Mouse (Mus musculus): ENCODE measurements around the gene Stk11. TPM values are rescaled to one million over a fixed set of nuclear protein-coding genes. Genes with fewer than 3 reads are reported as not detected.

The Stk11 gene
- total and polyA plus RNA-seq, 3 experiments: 47.4 to 94.9 (median 65.9) TPM

- H3K4me1 ChIP-seq (ENCODE audit: control insufficient read depth in 1 of 2, insufficient read depth in 2 of 2): peaks cover 12 to 26% of the 10 kb centered on the region in 2 experiments
- dilution Hi-C loops (cut with MboI; ENCODE audit: extremely low pct_ligation_motif_present, extremely low pct_unique_long_range_greater_than_20kb, low sequenced_read_pairs): no loop called here
Observed at GRCm38 (mm10) chr10:80135161-80135560, 19.6 kb downstream of the Stk11 start.

DNA sequence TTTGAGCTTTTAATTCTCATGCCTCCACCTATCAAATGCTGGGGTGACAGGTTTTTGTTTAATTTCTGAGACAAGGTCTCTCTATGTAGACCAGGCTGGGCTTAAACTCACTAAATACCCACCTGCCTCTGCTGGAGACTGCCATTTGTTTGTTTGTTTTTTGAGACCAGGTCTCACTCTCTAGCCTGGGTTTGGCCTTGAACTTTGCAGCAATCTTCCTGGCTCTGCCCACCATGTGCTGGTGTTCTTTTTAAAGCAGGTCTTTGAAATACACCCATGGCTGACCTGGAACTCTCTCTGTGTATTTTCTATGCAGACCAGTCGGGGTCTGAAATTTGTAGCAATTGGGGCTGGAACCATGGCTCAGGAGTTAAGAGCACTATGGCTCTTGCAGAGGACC lies 20.0 kb downstream of the Stk11 start:
- Histone ChIP-seq H3K4me1 (ENCODE audit: control insufficient read depth in 1 of 2, insufficient read depth in 2 of 2) (peaks cover 12 to 30% of the 10 kb centered on the region in 2 experiments), H3K9me3 (replicated peaks; ENCODE audit: low read length) (no peaks in the 10 kb centered on the region), H3K4me3 (replicated peaks in 1 of 3; ENCODE audit: low read depth in 2 of 3, low read length in 2 of 3, poor library complexity in 1 of 3) (no peak overlapping the region), H3K9ac (ENCODE audit: insufficient read depth, low read depth) (no peak overlapping the region), H3K36me3 (replicated peaks in 1 of 2; ENCODE audit: control insufficient read depth in 1 of 2, insufficient read depth in 1 of 2, low read length in 1 of 2) (peaks cover 22 to 35% of the 10 kb centered on the region in 2 experiments), H3K4me2 (ENCODE audit: insufficient read depth, low read depth, poor library complexity, severe bottlenecking) (no peak overlapping the region), H3K27ac (ENCODE audit: insufficient read depth, low read depth) (no peak overlapping the region), H3K79me2 (replicated peaks; ENCODE audit: control insufficient read depth, extremely low read depth, insufficient read depth, poor library complexity, severe bottlenecking) (no peaks in the 10 kb centered on the region), H3K27me3 (replicated peaks) (peaks cover 24% of the 10 kb centered on the region)
- no peak for DNase-seq (ENCODE audit: extremely low read depth)
- dilution Hi-C loops (cut with MboI; ENCODE audit: extremely low pct_ligation_motif_present, extremely low pct_unique_long_range_greater_than_20kb, low sequenced_read_pairs) (no loop called here), in situ Hi-C loops (cut with MboI; ENCODE audit: low pct_ligation_motif_present, low pct_unique_long_range_greater_than_20kb, low sequenced_read_pairs) (no loop called here)
- TF ChIP-seq SIN3A (IDR thresholded peaks at IDR 0.05; ENCODE audit: low read length): no peak
- no peak for TF ChIP-seq GABPA (IDR thresholded peaks at IDR 0.05; ENCODE audit: insufficient replicate concordance, low read depth, low read length)
- no peak for TF ChIP-seq POLR2AphosphoS2 (IDR thresholded peaks at IDR 0.05; ENCODE audit: low read depth, low read length)
- no peak for TF ChIP-seq MAZ (IDR thresholded peaks at IDR 0.05; ENCODE audit: low read depth, low read length)
- no peak for TF ChIP-seq POLR2A (IDR thresholded peaks at IDR 0.05; ENCODE audit: low read depth, low read length)
- no peak for TF ChIP-seq HCFC1 (IDR thresholded peaks at IDR 0.05; ENCODE audit: low read depth, low read length)
- no peak for TF ChIP-seq ZNF384 (IDR thresholded peaks at IDR 0.05; ENCODE audit: low read depth, low read length)
- TF ChIP-seq TCF12 (IDR thresholded peaks at IDR 0.05; ENCODE audit: low read depth, low read length): no peak
- TF ChIP-seq JUND (conservative IDR thresholded peaks at IDR 0.05; ENCODE audit: low read depth, low read length): no peak
- TF ChIP-seq TBP (conservative IDR thresholded peaks at IDR 0.05; ENCODE audit: low read depth, low read length): no peak
- no peak for TF ChIP-seq MAX (IDR thresholded peaks at IDR 0.05; ENCODE audit: low read length)
- no peak for TF ChIP-seq ETS1 (conservative IDR thresholded peaks at IDR 0.05; ENCODE audit: low read depth, low read length)
- no peak for TF ChIP-seq UBTF (IDR thresholded peaks at IDR 0.05; ENCODE audit: low read depth, low read length)

More at GRCm38 (mm10) chr10:80135161-80135560, 19.6 kb downstream of the Stk11 start:
- Histone ChIP-seq H3K9ac (ENCODE audit: insufficient read depth, low read depth) (no peak overlapping the region), H3K27me3 (replicated peaks) (peaks cover 20% of the 10 kb centered on the region), H3K4me2 (ENCODE audit: insufficient read depth, low read depth, poor library complexity, severe bottlenecking) (no peak overlapping the region), H3K79me2 (replicated peaks; ENCODE audit: control insufficient read depth, extremely low read depth, insufficient read depth, poor library complexity, severe bottlenecking) (no peaks in the 10 kb centered on the region), H3K9me3 (replicated peaks; ENCODE audit: low read length) (no peaks in the 10 kb centered on the region), H3K36me3 (replicated peaks in 1 of 2; ENCODE audit: control insufficient read depth in 1 of 2, insufficient read depth in 1 of 2, low read length in 1 of 2) (peaks cover 27 to 40% of the 10 kb centered on the region in 2 experiments), H3K27ac (ENCODE audit: insufficient read depth, low read depth) (no peak overlapping the region), H3K4me3 (replicated peaks in 1 of 3; ENCODE audit: low read depth in 2 of 3, low read length in 2 of 3, poor library complexity in 1 of 3) (no peak overlapping the region)
- DNase-seq (ENCODE audit: extremely low read depth): no peak
- in situ Hi-C loops (cut with MboI; ENCODE audit: low pct_ligation_motif_present, low pct_unique_long_range_greater_than_20kb, low sequenced_read_pairs): no loop called here
- TF ChIP-seq BHLHE40 (IDR thresholded peaks at IDR 0.05; ENCODE audit: low read depth, low read length) (no peak), ETS1 (conservative IDR thresholded peaks at IDR 0.05; ENCODE audit: low read depth, low read length) (no peak), SMC3 (IDR thresholded peaks at IDR 0.05; ENCODE audit: low read depth, low read length) (no peak), ZKSCAN1 (IDR thresholded peaks at IDR 0.05; ENCODE audit: borderline replicate concordance, low read depth, low read length) (no peak), POLR2AphosphoS2 (IDR thresholded peaks at IDR 0.05; ENCODE audit: low read depth, low read length) (no peak), MAFK (IDR thresholded peaks at IDR 0.05; ENCODE audit: insufficient replicate concordance, low read length) (no peak), MYC (IDR thresholded peaks at IDR 0.05; ENCODE audit: low read depth, low read length) (no peak)

All from CH12.LX (cell line).